Mouse (Mus musculus) gastrocnemius, postnatal 10 days (tissue): ENCODE results near the gene Proser1. TPM values are rescaled to one million over a fixed set of nuclear protein-coding genes. Genes with fewer than 3 reads are reported as not detected.

Experiments
- DNase-seq: peaks from one replicate; pipeline ENCODE4 v3.0.0; 2021; ENCODE audit warnings: mixed read lengths
- total RNA-seq, 2 experiments: library from RNA; stranded (reverse); gene quantifications; 2 replicates each; pipeline ENCODE4 v1.2.3; 2021

The Proser1 gene
- total RNA-seq, 2 experiments from 2014 or later = 9.6 to 11.9 TPM

- no peak for DNase-seq
These were observed 1.9 kb downstream of the Proser1 start for GRCm38 (mm10) chr3:53465330-53465729.

- no peak for DNase-seq
These were observed 3.0 kb downstream of the Proser1 start for GRCm38 (mm10) chr3:53466481-53466880.

- DNase-seq = no peak
These were observed 3.9 kb downstream of the Proser1 start for GRCm38 (mm10) chr3:53467356-53467755.

GRCm38 (mm10) chr3:53469650-53470049 lies 6.2 kb downstream of the Proser1 start:
- no peak for DNase-seq

GRCm38 (mm10) chr3:53472061-53472460 lies 8.6 kb downstream of the Proser1 start:
- no peak for DNase-seq

- no peak for DNase-seq
These were observed 10.7 kb downstream of the Proser1 start for GRCm38 (mm10) chr3:53474179-53474578.

- peak; percentile 53 for DNase-seq
These were observed 12.4 kb downstream of the Proser1 start for GRCm38 (mm10) chr3:53475889-53476288.

GRCm38 (mm10) chr3:53477468-53477867 lies 14.0 kb downstream of the Proser1 start:
- DNase-seq = peak; percentile 68

- no peak for DNase-seq
These were observed 15.1 kb downstream of the Proser1 start for GRCm38 (mm10) chr3:53478419-53479046.

GRCm38 (mm10) chr3:53483414-53484059 lies 20.1 kb downstream of the Proser1 start:
- DNase-seq = no peak

- no peak for DNase-seq
These were observed 23.1 kb downstream of the Proser1 start for GRCm38 (mm10) chr3:53486561-53486960.

GRCm38 (mm10) chr3:53486996-53487576 lies 23.6 kb downstream of the Proser1 start:
- DNase-seq = no peak

GRCm38 (mm10) chr3:53488353-53488752 lies 24.9 kb downstream of the Proser1 start, which contains the start of gene Stoml3:
TSS of gene Stoml3 (plus strand) at chr3:53488653.
- DNase-seq = no peak

GRCm38 (mm10) chr3:53498351-53498905 lies 35.0 kb downstream of the Proser1 start:
- DNase-seq = no peak

- DNase-seq = no peak
These were observed 39.0 kb downstream of the Proser1 start for GRCm38 (mm10) chr3:53502428-53502827.

GRCm38 (mm10) chr3:53513096-53513495 lies 49.6 kb downstream of the Proser1 start:
- DNase-seq = no peak

- DNase-seq = no peak
These were observed 51.0 kb downstream of the Proser1 start for GRCm38 (mm10) chr3:53514221-53515065.

GRCm38 (mm10) chr3:53522794-53523193 lies 59.3 kb downstream of the Proser1 start:
- DNase-seq = no peak

GRCm38 (mm10) chr3:53525737-53526136 lies 62.3 kb downstream of the Proser1 start:
- peak; percentile 73 for DNase-seq

- no peak for DNase-seq
These were observed 66.8 kb downstream of the Proser1 start for GRCm38 (mm10) chr3:53530305-53530704.
